Mouse (Mus musculus) limb, embryonic 13.5 days (tissue): Measurements from ENCODE around the gene Tgm4. TPM values are rescaled to one million over a fixed set of nuclear protein-coding genes. Genes with fewer than 3 reads are reported as not detected.

Experiments
- ATAC-seq: fragments of 200-750 bp; cut with Nextera tagmentation; 2 replicates; pipeline ENCODE4 v1.8.0; 2017; ENCODE audit warnings: low read depth, moderate number of reproducible peaks, moderate TSS enrichment; ENCODE audit not compliant: low FRiP score
- H3K27ac ChIP-seq: fragments of 300-500 bp; sonication (generic); 2 replicates; pipeline ENCODE4 v1.5.1; 2015; ENCODE audit warnings: inconsistent platforms, mild to moderate bottlenecking, moderate library complexity
- H3K27me3 ChIP-seq: fragments of 300-500 bp; sonication (generic); 2 replicates; pipeline ENCODE4 v1.6.1; 2015; ENCODE audit warnings: mild to moderate bottlenecking, inconsistent platforms
- H3K36me3 ChIP-seq: fragments of 300-500 bp; sonication (generic); 2 replicates; pipeline ENCODE4 v1.6.1; 2015; ENCODE audit warnings: inconsistent platforms, mild to moderate bottlenecking, moderate library complexity
- H3K4me1 ChIP-seq: fragments of 300-500 bp; sonication (generic); 2 replicates; pipeline ENCODE4 v1.6.1; 2015; ENCODE audit warnings: inconsistent platforms
- H3K4me2 ChIP-seq: fragments of 300-500 bp; sonication (generic); replicated peaks from 2 replicates; pipeline ENCODE4 v1.6.1; 2015; ENCODE audit warnings: inconsistent platforms, mild to moderate bottlenecking, moderate library complexity
- H3K4me3 ChIP-seq: fragments of 300-500 bp; sonication (generic); 2 replicates; pipeline ENCODE4 v1.5.1; 2015; ENCODE audit warnings: moderate library complexity, mild to moderate bottlenecking, inconsistent platforms
- H3K9ac ChIP-seq: fragments of 300-500 bp; sonication (generic); 2 replicates; pipeline ENCODE4 v1.6.1; 2015; ENCODE audit warnings: mild to moderate bottlenecking, inconsistent platforms
- H3K9me3 ChIP-seq: fragments of 300-500 bp; sonication (generic); 2 replicates; pipeline ENCODE4 v1.6.1; 2016; ENCODE audit warnings: inconsistent platforms
- WGBS: fragments of 180-500 bp; shearing (Covaris S2); methylation state at CpG from one replicate; pipeline ENCODE4 v1.1.7; 2015; 5-methylcytosine and 5-hydroxymethylcytosine counted together
- polyA plus RNA-seq: library from polyadenylated mRNA; unstranded; fragments of >200 nt; fragmentation: Nextera tagmentation; extraction: Ambion mirVana; gene quantifications from 2 replicates; pipeline ENCODE4 v1.2.1, GENCODE M21; 2015

Tgm4 gene
- polyA plus RNA-seq, 1 experiment from 2014 or later = 0.78 TPM

DNA sequence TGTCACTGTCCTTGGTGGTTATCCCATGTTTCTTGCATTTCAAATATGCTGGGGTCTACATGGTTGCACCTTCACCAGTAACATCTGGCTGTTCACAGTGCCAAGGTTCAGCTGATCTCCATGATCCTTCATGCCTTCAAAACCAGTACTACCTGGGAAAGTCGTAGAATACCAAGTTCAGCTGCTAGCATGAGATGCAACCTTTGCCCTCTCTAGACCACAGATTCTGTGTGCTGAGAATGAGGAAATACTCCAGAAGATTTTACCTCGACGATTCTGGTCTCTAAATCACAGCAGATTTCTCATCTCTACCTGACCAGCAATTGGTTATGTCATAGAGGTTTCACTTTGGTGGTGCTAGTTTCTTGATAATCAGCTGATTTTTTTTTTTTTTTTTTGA is 25.6 kb downstream of the Tgm4 start:
- Histone ChIP-seq H3K27ac (no peak overlapping the region), H3K36me3 (no peaks in the 10 kb centered on the region), H3K9me3 (no peaks in the 10 kb centered on the region), H3K9ac (no peak overlapping the region), H3K27me3 (no peaks in the 10 kb centered on the region), H3K4me3 (no peak overlapping the region), H3K4me2 (no peak overlapping the region), H3K4me1 (no peaks in the 10 kb centered on the region)
- no peak for ATAC-seq
- 87% methylated on average over 3 of the region's 3 CpGs for WGBS

DNA sequence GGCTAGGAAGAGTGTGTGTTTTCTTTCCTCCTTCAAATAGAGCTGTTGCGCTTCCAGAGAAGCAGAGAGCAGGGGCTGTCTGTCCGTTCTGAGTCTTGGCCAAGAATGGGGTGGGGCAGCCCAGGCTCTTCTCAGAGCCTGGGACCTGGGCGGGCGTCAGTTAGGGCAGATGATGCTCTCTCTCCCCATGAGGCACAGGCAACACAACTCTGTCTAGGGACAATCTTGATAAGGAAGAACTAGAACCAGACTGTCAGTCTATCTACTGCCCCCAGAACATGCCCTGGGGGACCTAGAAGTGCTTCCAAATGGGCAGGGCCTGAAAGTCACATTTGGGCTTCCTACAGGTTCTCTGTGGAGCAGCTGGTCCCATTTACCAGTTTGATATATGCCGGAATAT is 44.6 kb downstream of the Tgm4 start:
- peaks cover 99% of the 10 kb centered on the region for H3K36me3 ChIP-seq
- H3K27ac ChIP-seq = no peak overlapping the region
- no peaks in the 10 kb centered on the region for H3K4me1 ChIP-seq
- H3K9ac ChIP-seq = no peak overlapping the region
- no peak for ATAC-seq
- no peak overlapping the region for H3K4me2 ChIP-seq
- no peaks in the 10 kb centered on the region for H3K9me3 ChIP-seq
- no peaks in the 10 kb centered on the region for H3K27me3 ChIP-seq
- WGBS = 94% methylated on average over 5 of the region's 5 CpGs
- H3K4me3 ChIP-seq = no peak overlapping the region

DNA sequence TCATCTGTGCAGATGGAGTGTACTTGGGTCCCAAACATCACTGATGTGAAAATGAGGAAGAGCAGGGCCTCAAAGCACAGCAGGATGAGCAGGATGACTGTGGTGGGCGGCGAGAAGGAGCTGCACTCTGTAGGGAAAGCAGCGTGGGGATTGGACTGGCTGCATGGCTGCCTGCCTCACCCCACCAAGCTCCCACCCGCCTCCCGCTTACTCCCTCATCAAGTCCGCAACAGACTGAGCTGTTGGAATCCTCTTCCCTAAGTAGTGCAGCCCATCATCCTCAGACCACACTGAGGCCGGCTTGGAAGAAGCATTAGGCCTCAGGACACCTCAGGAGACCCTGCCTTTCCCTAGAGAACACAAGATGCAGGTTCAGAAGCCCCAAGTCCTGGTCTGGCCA is 45.8 kb downstream of the Tgm4 start:
- no peaks in the 10 kb centered on the region for H3K4me1 ChIP-seq
- H3K27me3 ChIP-seq = no peaks in the 10 kb centered on the region
- no peak overlapping the region for H3K27ac ChIP-seq
- no peaks in the 10 kb centered on the region for H3K9me3 ChIP-seq
- 91% methylated on average over 7 of the region's 7 CpGs for WGBS
- no peak overlapping the region for H3K4me2 ChIP-seq
- no peak overlapping the region for H3K9ac ChIP-seq
- no peak for ATAC-seq
- H3K36me3 ChIP-seq = peaks cover 98% of the 10 kb centered on the region
- H3K4me3 ChIP-seq = no peak overlapping the region

DNA sequence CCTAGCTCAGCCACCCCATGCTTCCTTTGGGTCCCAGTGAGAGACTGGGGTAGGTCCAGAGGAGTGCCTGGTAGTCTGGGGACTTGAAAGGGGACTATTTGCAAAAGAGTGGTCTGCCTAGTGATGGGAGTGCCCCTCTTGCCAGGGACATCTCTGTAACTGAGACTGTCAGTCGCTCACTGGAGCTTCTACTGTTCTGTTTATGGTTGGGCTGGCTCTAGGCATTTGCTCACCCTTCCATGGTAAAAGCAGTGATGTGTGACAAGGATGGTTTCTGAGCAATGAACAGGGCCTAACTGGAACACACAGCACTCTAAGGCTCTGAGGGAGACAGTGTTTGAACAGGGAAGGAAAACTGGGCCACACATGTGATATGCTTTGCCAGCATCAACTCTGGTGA is 46.3 kb downstream of the Tgm4 start:
- H3K36me3 ChIP-seq = peaks cover 98% of the 10 kb centered on the region
- no peak overlapping the region for H3K27ac ChIP-seq

DNA sequence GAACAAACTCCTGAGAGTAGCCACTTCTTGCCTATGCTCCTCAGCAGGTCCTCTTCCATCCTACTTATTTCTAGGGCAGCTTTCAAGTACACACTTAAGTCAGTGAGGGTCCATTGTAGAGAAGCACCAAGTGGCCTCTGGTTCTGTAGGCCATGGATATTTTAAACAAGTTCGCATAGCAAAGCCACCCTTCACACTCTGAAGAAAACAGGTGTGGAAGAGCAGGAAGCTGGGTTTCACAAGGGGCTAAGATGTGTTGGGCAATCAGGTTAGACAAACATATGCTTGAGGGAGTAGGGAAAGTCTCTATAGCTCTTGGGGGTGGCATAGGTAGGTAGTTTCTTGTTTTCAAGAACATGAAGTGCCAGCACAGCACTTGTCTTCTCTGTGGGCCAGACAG is 50.8 kb downstream of the Tgm4 start:
- no peak overlapping the region for H3K27ac ChIP-seq
- H3K4me1 ChIP-seq = no peaks in the 10 kb centered on the region
- no peak overlapping the region for H3K9ac ChIP-seq
- 75% methylated on average over 1 of the region's 1 CpGs for WGBS
- H3K27me3 ChIP-seq = no peaks in the 10 kb centered on the region
- no peak for ATAC-seq
- H3K4me3 ChIP-seq = no peak overlapping the region
- no peaks in the 10 kb centered on the region for H3K9me3 ChIP-seq
- H3K36me3 ChIP-seq = peaks cover 98% of the 10 kb centered on the region
- no peak overlapping the region for H3K4me2 ChIP-seq

More for the DNA sequence above, 46.3 kb downstream of the Tgm4 start:
- H3K4me2 ChIP-seq = no peak overlapping the region
- no peaks in the 10 kb centered on the region for H3K9me3 ChIP-seq
- 79% methylated on average over 1 of the region's 1 CpGs for WGBS
- no peaks in the 10 kb centered on the region for H3K27me3 ChIP-seq
- no peak for ATAC-seq
- no peak overlapping the region for H3K9ac ChIP-seq
- no peaks in the 10 kb centered on the region for H3K4me1 ChIP-seq
- no peak overlapping the region for H3K4me3 ChIP-seq

DNA sequence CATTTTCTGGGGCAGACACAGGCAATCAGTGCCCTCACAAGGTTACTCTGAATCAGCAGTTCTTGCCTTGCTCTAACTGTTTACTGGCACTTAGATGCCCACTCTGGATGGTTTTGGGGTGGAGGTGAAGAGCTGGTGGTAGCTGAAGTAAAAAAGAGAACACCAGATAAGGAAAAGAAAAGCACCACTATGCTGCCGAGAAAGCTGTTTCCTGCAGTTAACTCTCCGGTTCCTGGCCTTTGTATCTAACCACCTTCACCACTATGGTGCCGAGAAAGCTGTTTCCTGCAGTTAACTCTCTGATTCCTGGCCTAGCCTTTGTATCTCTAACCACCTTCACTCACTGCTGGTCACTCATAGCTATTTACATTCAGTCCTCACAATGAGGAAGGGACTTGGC is 53.0 kb downstream of the Tgm4 start:
- no peak overlapping the region for H3K4me3 ChIP-seq
- H3K27me3 ChIP-seq = no peaks in the 10 kb centered on the region
- H3K9ac ChIP-seq = no peak overlapping the region
- ATAC-seq = no peak
- H3K4me1 ChIP-seq = no peaks in the 10 kb centered on the region; the same call in 1 of the 2 replicates
- H3K4me2 ChIP-seq = no peak overlapping the region
- no peaks in the 10 kb centered on the region for H3K9me3 ChIP-seq
- H3K27ac ChIP-seq = no peak overlapping the region
- peaks cover 78% of the 10 kb centered on the region for H3K36me3 ChIP-seq
- 69% methylated on average over 3 of the region's 3 CpGs for WGBS

DNA sequence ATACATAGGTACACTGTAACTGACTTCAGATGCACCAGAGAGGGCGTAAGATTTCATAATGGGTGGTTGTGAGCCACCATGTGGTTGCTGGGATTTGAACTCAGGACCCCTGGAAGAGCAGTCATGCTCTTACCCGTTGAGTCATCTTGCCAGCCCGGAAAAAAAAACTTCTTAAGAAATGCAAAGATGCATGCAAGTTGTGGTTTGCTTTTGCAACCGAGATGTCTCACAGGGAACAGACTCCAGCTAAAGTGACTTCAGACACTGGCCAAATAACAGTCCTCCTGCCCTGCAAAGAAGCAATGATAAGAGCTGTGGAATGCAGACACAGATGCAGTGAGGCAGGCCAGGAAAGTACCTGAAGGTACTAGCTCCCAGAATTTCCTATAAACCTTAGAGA is 56.3 kb downstream of the Tgm4 start:
- 91% methylated on average over 4 of the region's 4 CpGs for WGBS
- Histone ChIP-seq H3K27me3 (no peaks in the 10 kb centered on the region), H3K9me3 (no peaks in the 10 kb centered on the region), H3K27ac (no peak overlapping the region), H3K4me3 (no peak overlapping the region), H3K4me1 (no peaks in the 10 kb centered on the region; the same call in 1 of the 2 replicates), H3K36me3 (peaks cover 70% of the 10 kb centered on the region), H3K4me2 (no peak overlapping the region), H3K9ac (no peak overlapping the region)
- no peak for ATAC-seq

DNA sequence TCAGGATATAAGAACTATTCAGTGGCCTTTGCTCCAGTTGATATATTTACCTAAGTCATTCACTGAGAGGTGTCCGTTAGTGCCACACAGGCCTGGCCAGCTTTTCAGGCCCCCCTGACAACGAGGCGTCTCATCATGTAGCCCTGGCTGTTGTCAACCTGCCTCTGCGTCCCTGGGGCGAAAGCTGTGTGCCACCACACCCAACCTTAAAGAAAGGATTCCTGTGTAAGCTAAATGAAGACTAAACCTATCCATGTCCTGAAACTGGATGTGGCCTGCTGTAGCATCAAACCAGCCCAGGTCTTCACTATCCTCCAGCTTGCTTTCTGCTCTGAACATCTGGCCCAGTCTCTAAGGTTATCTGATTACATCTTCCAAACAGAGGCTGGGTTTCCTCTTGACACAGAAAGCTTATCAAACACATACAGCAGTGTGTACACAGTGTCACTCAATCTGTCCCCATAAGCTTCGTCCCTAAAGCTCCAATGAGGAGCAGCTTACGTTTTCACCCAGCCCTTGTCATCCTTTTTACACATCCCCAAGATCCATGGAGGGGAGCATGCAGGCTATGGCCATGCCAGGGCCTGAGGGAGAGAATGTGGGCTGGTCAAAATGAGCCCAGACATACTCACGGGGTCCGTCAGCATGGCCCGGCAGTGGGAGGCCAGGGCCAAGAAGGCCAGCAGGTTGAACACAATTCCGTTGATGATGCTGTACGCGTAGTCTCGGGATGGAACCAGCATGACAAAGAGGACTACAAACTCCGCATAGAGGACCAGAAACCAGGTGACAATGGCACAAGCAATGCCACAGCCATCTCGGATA is 65.3 kb downstream of the Tgm4 start:
- no peaks in the 10 kb centered on the region for H3K9me3 ChIP-seq
- H3K27me3 ChIP-seq = no peaks in the 10 kb centered on the region
- no peaks in the 10 kb centered on the region for H3K4me1 ChIP-seq
- H3K9ac ChIP-seq = no peak overlapping the region
- H3K4me3 ChIP-seq = no peak overlapping the region
- no peak for ATAC-seq
- no peak overlapping the region for H3K27ac ChIP-seq
- H3K36me3 ChIP-seq = peaks cover 68% of the 10 kb centered on the region
- no peak overlapping the region for H3K4me2 ChIP-seq
- 93% methylated on average over 16 of the region's 16 CpGs for WGBS

DNA sequence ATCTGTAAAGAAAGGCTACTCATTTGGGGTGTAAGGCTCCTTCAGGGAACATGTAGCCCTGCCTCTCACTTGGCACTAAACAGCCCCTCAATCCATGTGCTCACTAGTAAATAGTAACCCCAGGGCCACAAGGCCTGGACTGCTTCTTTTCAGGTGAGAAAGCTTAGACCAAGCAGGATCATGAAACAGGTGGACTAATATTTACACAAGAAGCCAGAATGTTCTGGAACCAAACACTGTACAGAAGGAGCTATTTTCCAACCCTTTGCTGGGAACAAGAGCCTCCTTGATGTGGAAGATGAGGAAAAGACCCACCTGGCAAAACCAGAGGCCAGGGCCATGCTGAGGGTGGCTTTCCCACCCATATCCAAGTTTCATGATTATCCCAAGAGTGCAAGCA is 68.9 kb downstream of the Tgm4 start:
- no peak for ATAC-seq
- Histone ChIP-seq H3K4me3 (no peak overlapping the region), H3K27me3 (no peaks in the 10 kb centered on the region), H3K36me3 (peaks cover 41% of the 10 kb centered on the region), H3K27ac (no peak overlapping the region), H3K4me2 (no peak overlapping the region), H3K9me3 (no peaks in the 10 kb centered on the region), H3K4me1 (no peaks in the 10 kb centered on the region), H3K9ac (no peak overlapping the region)

DNA sequence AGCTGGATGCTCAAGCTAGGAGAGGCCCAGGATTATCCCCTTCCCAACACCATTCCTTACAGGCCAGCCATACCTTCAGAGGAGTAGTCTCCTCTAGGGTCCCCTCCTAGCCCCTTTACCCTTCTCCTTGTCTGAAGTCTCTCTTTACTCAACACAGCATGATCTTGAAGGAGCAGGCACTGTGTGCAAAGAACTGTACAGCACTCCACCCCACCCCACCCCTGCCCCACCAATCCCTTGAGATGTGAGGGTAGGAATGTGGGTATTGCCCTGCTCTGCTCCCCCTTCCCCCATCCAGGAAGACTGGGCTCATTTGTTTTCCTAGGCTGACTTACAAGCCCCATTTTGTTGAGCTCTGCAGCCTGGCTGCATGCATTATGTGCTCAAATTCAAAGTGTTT is 69.8 kb downstream of the Tgm4 start:
- H3K4me1 ChIP-seq = no peaks in the 10 kb centered on the region
- no peak for ATAC-seq
- H3K9me3 ChIP-seq = no peaks in the 10 kb centered on the region
- H3K4me3 ChIP-seq = no peak overlapping the region
- no peak overlapping the region for H3K4me2 ChIP-seq
- H3K36me3 ChIP-seq = peaks cover 32% of the 10 kb centered on the region
- H3K27ac ChIP-seq = no peak overlapping the region
- H3K27me3 ChIP-seq = no peaks in the 10 kb centered on the region
- H3K9ac ChIP-seq = no peak overlapping the region

DNA sequence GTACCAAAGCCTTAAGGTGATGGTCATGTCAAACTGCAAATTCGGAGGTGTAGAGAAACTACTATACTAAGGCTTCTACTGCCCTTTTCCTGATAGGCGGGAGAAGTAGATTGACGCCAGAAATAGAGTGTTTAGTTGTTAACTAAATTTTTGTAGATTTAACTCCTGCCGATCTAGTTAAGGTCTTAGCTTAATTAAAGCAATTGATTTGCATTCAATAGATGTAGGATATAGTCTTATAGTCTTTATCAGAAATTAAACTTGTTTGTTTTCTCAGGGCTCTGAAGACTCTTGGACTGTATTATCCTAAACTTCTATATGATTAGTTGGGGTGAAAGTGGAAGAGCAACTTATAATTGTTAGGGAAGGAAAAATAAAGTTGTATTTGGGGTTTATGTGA is 72.7 kb downstream of the Tgm4 start:
- ATAC-seq = no peak
- Histone ChIP-seq H3K9me3 (no peaks in the 10 kb centered on the region), H3K36me3 (peaks cover 16% of the 10 kb centered on the region), H3K27ac (no peak overlapping the region), H3K4me2 (no peak overlapping the region), H3K4me1 (peaks cover 11% of the 10 kb centered on the region), H3K9ac (no peak overlapping the region), H3K4me3 (no peak overlapping the region), H3K27me3 (no peaks in the 10 kb centered on the region)
- 87% methylated on average over 4 of the region's 4 CpGs for WGBS

DNA sequence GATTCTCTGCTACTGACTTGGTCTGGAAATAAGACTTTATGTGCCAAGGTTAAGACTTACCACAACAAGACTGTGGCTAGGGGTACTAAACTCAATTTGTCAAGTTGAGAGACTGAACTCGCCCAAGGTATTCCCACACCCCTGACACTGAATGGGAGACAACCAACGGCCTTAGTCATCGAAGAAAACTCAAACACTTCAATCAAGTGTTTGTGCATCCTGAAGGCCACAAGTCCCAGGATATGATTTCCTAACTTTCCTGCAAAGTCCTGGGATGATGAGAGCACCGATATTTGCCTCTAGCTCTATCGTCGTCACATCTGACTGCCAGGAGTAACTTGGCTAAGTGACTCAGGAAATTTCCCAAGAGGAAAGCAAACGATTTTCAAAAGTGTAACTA is 74.7 kb downstream of the Tgm4 start:
- peaks cover 15% of the 10 kb centered on the region for H3K36me3 ChIP-seq
- 89% methylated on average over 7 of the region's 7 CpGs for WGBS
- H3K27ac ChIP-seq = no peak overlapping the region
- H3K27me3 ChIP-seq = no peaks in the 10 kb centered on the region
- no peak for ATAC-seq
- H3K4me2 ChIP-seq = no peak overlapping the region
- H3K4me1 ChIP-seq = peaks cover 20% of the 10 kb centered on the region
- H3K9ac ChIP-seq = no peak overlapping the region
- no peaks in the 10 kb centered on the region for H3K9me3 ChIP-seq
- H3K4me3 ChIP-seq = no peak overlapping the region

DNA sequence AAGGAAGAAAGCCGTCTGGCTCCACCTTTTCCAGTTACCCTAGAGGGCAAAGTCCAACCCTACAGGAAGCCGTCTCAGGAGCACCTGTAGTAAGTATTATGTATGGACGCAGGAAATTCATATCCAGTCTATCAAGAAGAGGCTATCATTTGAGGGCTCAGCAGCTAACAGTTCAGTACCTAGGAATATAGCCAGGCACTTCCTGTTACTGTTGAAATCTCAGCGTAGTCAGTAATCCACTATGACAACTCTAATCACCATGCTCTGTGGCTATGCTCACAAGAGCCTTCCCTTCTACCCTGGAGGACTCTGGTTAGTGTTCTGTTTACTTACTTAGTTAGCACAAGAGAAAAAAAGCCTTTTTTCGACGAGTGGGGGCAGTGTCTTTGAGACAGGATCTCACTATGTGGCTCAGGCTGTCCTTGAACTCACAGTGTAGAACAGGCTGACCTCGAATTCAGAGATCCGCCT is 77.3 kb downstream of the Tgm4 start:
- H3K4me1 ChIP-seq = peaks cover 20% of the 10 kb centered on the region
- H3K36me3 ChIP-seq = peaks cover 11% of the 10 kb centered on the region
- peak overlapping the region; percentile 95 for H3K9ac ChIP-seq
- no peak for ATAC-seq
- H3K4me2 ChIP-seq = peak overlapping the region; percentile 94
- H3K4me3 ChIP-seq = peak overlapping the region; percentile 92
- H3K27ac ChIP-seq = no peak overlapping the region
- no peaks in the 10 kb centered on the region for H3K9me3 ChIP-seq
- H3K27me3 ChIP-seq = no peaks in the 10 kb centered on the region
- WGBS = 57% methylated on average over 8 of the region's 8 CpGs
